Mouse (Mus musculus) heart, postnatal 25 days (tissue): ENCODE measurements around the gene Adra1d. TPM values are rescaled to one million over a fixed set of nuclear protein-coding genes. Genes with fewer than 3 reads are reported as not detected.

Experiments
- DNase-seq: peaks from one replicate; pipeline ENCODE4 v3.0.0; 2022; ENCODE audit warnings: low spot score
- intact Hi-C: fragments of 180-260 bp; cut with DNase I; formaldehyde crosslinking; loops from one replicate; pipeline ENCODE4 v1.15.1; 2025
- total RNA-seq, 2 experiments: library from RNA; stranded (reverse); gene quantifications; 2 replicates each; pipeline ENCODE4 v1.2.3; 2021

The Adra1d gene
- total RNA-seq, 2 experiments from 2014 or later = 4.2 to 5.2 TPM

DNA sequence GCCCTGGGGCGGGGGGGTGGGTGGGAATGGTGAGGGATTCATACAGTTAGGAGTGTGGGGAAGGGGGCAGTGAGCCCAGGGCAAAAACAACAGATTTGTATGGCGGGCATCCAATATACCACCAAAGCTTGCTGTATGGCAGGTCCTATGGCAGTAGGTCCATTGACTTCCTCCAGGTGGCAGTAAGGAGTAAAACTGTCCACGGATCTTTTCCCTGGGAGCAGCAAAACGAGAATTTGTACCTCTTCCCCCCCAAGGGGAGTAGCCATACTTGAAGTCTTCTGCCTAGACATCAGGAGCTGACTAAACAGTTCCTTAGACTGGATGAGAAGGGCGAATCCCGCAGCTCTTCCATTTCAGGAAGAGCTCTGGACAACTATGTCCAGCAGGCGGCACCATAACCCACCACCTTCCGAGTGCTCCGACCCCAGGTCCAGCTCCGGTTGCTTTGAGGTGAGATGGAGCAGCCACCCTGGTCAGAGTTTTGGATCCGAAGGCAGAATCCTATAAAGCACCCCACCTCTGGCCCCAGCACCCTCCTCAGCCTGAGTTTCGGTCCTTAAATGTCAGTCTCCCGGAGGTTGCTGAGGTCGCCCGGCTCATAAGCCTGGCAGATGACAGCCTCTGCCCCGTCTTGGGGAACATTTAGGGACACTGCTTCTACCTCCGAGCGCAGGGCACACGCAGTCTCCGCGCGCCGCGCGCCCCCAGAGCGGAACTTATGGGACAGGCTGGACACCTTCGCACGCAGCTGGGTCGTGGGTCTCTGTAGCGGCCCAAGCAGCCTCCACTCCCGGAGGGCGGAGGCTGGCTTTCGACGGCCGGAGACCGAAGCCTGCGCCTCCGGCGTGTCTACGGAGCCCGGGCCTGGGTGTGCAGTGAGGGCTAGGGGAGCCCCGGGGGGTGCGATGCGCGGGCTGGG lies 16.4 kb downstream of the Adra1d start:
- intact Hi-C loops = loop anchor here (1.0 to 10.0 kb wide), 4 partner anchors 127 to 399 kb away; no protein-coding TSS in a partner anchor
- DNase-seq = no peak

DNA sequence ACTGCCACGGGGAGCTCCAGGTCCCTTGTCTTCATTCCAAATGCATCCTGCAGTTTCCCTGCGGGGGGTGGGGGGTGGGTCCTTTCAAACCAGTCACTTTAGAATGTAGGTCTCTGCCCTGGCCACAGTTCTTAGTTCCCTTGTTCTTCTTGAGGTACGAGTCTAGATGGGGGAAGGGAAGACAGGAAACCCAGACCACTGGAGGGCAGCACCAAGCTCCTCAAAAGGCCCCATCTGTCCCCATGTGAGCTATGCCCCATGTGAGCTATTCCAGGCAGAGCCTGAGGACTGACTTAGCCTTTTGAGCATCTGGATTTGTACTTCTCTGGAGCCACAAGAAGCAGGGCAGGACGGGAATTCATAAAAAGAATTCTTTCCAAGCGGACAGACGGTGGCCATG lies 19.6 kb downstream of the Adra1d start:
- intact Hi-C loops = loop anchor here (10.0 kb wide), 1 partner anchor 402 kb away; no protein-coding TSS in a partner anchor
- no peak for DNase-seq

DNA sequence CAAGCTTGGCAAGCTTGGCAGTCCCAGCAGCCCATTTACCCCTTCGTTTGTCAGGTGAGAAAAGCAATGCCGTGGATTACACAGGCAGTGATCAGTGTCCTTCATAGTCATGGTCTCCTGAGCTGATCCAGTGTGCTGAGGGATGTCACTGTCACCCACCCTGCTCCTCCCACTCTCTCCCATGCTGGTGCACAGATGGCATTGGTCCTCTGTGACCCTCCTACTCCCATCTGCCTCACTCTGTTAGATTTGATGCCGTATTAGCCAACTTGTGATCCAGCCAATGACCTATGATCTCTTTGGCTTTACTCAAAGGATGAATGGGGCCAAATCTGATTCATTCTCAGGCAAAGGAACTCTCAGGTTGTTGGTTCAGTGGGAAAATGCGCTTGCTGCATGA lies 20.4 kb downstream of the Adra1d start:
- intact Hi-C loops = loop anchor here (10.0 kb wide), 1 partner anchor 403 kb away; no protein-coding TSS in a partner anchor

DNA sequence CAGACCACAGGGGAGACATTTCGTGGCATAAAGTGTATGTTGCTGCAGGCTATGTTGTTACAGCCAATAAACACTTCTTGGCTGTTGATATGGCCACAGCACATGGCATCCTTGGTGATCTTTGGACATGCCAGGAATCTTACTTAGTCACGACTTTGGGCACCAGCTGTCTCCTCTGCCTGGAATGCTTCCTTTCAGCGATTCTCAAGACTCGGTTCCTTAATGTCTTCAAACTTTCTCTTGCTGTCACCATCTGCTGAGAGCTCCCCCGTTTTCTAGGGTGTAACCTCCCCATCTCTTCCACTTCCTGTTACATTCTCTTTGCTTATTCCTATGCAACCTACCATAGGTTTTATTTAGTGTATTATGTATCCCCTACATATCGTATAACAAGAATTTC lies 22.3 kb downstream of the Adra1d start:
- intact Hi-C loops = loop anchor here (10.0 kb wide), 1 partner anchor 405 kb away; no protein-coding TSS in a partner anchor
- DNase-seq = no peak

More for the DNA sequence above, 20.4 kb downstream of the Adra1d start:
- DNase-seq = no peak

DNA sequence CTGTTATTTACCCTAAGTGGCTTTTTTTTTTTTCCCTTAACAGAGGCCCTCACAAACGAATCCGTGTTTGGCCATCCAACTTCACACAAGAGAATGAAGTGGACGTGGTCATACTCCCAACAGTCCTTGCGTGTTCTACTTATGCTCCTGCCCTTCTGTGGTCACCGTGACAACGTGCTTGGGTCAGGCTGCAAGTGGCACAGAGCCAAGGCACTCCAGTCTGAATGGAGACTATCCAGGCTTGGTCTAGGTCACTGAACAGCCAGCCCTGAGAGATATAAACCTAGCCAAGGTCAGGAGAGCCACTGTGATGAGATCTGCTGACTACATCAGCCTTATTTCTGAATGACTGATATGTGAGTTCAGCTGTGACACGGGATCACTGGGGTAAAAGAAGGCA lies 23.7 kb downstream of the Adra1d start:
- intact Hi-C loops = no loop called here
- no peak for DNase-seq

DNA sequence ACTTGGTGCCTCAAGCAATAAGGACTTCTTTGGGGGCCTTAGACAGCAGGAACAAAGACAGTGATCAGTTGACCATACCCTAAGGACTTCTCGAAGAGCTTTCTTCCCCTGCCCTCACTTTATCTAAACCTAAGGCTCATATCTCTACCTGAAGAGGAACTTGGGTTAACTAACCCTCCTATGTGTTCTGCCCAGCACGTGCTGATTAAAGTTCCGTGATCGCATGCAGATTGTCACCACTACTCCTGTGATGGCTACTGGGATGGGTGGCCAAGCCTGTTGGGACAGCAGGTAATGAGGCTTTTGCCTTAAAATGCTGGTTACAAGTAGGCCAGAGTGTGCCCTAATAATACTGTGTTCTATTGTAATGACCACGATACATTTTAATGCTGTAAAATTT lies 26.9 kb downstream of the Adra1d start:
- intact Hi-C loops = no loop called here
- DNase-seq = no peak

DNA sequence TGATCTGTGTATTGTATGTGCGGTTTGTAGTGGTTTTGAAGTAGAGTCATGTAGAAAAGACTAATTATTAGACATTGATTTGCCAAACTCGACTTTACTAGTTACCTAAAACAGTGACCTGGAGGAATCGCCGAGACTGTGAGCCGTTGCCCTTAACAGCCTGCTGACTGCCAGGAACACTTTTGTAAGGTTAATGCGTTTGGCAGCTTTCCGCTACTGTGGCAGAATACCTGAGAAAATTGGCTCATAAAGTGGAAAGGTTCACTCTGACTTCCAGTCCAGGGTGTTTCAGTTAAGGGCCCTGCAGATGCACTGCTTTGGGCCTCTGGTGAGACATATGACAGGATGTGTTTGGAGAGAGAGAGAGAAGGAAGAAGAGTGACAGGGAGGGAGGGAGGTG lies 30.8 kb downstream of the Adra1d start:
- intact Hi-C loops = no loop called here
- DNase-seq = no peak

DNA sequence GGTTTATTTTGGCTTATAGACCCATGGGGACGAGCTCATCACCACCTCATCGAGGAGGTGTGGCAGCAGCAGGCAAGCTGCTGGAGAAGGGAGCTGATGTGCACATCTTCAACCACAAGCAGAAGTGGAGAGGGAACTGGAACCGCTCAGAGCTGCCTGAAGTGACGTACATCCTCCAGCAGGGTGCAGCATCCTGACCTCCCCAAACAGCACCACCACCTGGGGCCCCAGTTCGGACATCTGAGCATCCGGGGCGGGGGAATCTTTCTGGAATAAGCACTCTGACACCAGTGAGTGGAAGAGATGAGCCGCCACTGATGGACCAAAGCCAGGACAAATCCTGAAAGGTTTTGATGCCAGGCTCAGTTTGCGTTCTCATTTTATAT lies 31.5 kb downstream of the Adra1d start:
- DNase-seq = no peak
- intact Hi-C loops = loop anchor here (1.0 kb wide), 1 partner anchor 108 kb away; no protein-coding TSS in a partner anchor

DNA sequence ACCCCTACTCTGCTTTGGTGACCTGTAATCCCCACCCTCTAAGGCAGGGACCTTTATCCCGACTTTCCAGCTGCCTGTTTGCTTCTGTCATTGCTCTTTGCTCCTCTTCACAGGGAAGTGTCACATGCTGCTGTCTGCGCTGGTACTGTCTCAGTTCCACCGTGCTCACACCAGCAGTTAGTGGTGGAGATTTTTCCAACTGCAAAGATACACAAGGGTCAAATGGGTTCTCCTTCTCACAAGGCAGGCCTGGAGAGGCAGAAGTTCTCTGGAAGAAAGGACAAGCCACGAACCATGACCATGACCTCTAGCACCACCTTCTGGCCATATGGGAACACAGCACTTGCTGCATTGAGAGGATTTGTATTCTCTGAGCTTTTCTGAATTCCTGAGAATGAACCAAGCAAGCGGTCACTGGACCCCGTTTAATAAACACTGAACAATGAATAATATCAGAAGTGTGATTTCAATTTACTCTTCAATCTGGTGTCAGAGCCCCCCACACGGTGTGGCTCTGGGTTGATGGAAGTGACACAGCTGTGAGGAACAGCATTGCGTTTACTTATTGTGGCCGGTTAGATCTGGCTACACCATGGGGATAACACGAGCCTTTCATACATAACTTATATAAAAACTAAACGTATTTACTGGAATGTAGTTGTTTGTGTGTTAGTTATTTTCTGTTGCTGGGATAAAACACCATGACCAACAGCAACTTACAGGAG lies 32.0 kb downstream of the Adra1d start:
- intact Hi-C loops = loop anchor here (1.0 kb wide), 2 partner anchors 20 to 108 kb away; no protein-coding TSS in a partner anchor
- DNase-seq = no peak

DNA sequence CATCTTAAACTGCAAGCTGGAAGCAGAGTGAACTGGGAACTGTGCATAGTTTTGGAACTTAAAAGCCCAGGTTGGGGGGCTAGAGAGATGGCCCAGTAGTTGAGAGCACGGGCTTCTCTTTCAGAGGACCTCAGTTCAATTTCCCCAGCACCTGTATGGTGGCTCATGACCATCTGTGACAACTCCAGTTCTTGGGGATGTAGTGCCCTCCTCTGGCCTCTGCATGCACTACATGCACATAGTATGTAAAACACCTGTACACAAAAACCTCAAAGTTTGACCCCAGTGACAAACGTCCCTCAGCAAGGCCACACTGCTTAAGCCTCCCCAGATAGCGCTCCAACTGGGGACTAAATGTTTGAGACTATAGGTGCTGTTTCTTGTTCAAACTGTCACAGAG lies 35.0 kb downstream of the Adra1d start:
- no peak for DNase-seq
- intact Hi-C loops = no loop called here

DNA sequence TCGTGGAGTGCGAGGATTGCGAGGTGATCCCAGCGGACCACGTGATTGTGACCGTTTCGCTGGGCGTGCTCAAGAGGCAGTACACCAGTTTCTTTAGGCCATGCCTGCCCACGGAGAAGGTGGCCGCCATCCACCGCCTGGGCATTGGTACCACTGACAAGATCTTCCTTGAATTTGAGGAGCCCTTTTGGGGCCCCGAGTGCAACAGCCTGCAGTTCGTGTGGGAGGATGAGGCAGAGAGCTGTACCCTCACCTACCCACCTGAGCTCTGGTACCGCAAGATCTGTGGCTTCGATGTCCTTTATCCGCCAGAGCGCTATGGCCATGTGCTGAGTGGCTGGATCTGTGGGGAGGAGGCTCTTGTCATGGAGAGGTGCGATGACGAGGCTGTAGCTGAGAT lies 41.3 kb downstream of the Adra1d start:
- no peak for DNase-seq
- intact Hi-C loops = no loop called here

DNA sequence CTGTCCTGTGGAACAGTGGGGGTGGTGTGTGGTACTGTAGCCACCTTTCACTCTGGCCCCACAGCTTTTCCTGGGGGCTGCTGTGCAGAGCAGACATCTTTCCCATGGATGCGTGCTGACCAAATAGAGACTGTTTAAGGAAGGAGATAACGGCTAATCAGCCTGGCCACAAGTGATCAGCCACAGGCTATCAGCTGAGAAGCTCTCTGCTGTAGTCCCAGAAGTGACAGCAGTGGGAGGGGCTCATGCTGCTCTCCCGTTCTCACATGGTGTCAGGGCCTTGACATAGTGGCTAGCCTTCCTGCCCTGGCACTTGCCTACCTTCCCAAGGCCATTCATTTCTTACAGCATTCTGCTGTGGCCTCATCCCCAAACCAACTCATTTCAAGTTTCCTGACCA lies 43.3 kb downstream of the Adra1d start:
- intact Hi-C loops = loop anchor here (10.0 kb wide), 2 partner anchors 234 to 334 kb away; partner anchors contain the start of genes Cdc25b, Cenpb and Spef1

DNA sequence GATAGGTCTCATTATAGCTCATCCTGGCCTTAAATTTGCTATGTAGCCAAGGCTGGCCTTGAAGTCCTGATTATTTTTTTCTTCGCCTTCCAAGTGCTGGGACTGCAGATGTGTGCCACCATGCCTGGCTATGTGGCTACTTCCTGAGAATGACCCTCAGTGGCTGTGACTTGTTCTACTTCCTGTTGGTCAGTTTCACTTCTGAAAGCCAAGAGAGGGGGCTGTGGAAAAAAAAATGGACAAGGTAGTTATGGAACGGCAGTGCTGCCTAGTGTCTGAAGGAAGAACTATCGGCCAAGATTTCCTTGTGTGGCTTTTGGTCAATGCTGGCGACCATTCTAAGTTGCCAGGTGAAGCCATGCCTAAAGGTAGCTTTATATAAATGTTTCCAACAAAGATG lies 44.5 kb downstream of the Adra1d start:
- no peak for DNase-seq
- intact Hi-C loops = loop anchor here (10.0 kb wide), 2 partner anchors 233 to 333 kb away; partner anchors contain the start of genes Cdc25b, Cenpb and Spef1

More for the DNA sequence above, 43.3 kb downstream of the Adra1d start:
- DNase-seq = no peak

DNA sequence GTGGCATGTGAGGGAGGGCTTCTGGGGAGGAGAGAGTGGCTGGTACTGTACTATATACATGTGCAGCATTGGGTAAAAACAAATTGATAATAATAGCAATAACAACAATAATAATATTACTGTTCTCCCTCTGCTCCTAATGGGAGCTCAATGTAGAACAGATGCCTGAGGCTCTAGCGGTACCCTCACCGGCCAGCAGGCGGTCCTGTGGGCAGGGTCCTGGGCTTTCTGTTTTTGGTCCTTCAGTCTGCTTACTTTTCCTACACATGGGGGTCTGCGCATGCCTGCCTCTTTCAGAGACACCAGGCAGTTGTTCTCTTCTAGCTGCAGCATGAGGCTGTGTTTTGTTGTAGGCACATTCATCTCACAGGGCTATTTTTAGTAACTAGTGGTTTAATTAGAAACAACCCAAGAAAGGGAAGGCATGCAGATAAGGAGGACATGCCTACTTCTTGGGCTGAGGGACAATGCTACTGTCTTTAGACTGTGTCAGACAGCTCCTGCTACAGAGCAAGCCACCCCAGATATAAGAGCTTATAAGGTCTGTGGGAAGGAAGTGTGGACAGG lies 47.9 kb downstream of the Adra1d start:
- no peak for DNase-seq
- intact Hi-C loops = loop anchor here (5.0 to 10.0 kb wide), 3 partner anchors 162 to 329 kb away; partner anchors contain the start of genes Cdc25b, Cenpb, Rnf24 and Spef1

DNA sequence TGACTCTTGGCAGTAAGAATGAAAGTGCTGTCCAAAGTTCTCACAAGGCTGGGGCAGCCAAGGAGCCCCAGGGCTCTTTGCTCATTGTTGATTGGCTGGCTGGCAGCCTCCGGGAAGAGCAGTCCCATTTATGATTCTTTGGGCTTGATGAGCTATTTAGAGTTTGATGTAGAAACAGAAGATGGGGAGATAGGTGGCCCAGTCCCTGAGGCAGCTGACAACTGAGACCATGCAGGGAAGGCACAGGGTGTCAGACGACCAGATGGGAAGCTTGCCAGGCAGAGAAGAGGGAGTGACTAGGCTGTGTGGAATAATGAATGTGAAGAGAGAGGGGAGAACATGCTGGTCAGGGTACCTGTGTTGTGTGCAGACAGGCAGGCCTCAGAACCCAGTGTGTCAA lies 48.6 kb downstream of the Adra1d start:
- no peak for DNase-seq
- intact Hi-C loops = loop anchor here (5.0 to 10.0 kb wide), 3 partner anchors 161 to 329 kb away; partner anchors contain the start of genes Cdc25b, Cenpb, Rnf24 and Spef1

DNA sequence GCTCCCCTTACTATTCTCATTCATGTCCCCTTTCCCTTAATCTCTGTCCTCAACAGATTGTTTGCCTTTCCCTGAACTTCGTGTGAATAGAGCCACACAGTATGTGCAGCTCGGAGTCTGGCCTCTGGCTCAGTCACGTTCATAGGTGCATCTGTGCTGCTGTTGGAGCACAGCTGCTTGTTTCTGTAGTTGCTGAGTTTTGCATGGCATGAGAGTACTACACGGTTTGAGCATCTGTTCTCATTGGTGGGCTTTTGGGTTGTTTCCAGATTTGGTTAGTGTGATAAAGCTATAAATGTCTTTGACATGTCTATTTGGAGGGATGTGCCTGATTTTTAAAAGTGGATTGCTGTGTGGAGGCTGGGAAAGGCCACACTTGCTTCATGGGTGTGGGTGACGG lies 51.6 kb downstream of the Adra1d start:
- no peak for DNase-seq
- intact Hi-C loops = loop anchor here (1.0 to 10.0 kb wide), 6 partner anchors 19 to 326 kb away; partner anchors contain the start of genes Cdc25b, Cenpb, Rnf24 and Spef1

DNA sequence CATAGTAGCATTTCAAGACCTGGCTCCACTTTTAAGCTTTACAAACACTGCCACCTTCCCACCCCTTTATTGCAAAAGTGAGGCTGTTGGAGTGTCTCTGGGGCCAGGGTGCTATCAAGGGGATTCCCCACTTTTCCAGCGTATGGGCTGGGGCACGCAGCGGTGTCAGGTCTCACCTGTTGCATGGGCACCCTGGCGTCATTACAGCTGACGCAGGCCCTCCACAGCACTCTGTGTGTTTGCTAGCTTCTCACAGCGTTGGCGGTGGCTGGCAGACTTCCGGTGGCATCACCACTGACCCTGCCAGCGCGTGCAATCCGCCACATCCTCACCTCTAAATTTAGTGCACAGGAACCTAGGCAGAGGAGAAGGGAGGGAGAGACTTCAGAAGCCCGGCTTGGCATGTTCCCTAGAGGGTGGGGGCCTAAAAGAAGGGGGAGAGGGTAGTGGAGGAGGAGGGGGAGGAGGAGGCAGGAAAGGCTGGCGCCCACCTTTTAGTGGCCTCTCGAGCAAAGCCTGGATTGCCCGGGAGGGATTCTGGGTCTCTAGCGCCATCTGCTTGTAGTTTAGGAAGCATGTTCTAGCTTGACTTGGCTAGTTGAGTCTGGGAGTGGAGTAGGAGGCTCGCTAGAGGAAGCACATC lies 52.3 kb downstream of the Adra1d start:
- intact Hi-C loops = loop anchor here (1.0 to 10.0 kb wide), 6 partner anchors 20 to 325 kb away; partner anchors contain the start of genes Cdc25b, Cenpb, Rnf24 and Spef1
- DNase-seq = peak; percentile 37

DNA sequence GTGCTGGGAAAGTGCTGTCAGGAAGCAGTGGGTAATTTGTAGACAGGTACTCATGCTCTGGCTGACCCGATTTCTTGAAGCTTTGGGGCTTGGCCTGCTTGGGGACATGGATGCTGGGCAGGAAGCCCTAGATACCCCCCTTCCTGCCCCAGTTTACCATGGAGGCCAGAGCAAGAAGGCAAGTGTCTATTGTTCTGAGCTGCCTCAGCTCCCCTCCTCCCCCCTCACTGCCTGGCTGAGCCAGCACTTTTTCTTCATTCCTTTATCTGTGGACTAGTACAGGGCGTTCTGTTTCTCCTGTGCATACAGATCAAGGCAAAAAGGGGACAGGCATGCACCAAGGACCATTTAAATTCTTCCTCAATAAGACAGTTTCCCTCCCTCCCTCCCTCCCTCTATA lies 53.6 kb downstream of the Adra1d start:
- intact Hi-C loops = no loop called here
- no peak for DNase-seq

DNA sequence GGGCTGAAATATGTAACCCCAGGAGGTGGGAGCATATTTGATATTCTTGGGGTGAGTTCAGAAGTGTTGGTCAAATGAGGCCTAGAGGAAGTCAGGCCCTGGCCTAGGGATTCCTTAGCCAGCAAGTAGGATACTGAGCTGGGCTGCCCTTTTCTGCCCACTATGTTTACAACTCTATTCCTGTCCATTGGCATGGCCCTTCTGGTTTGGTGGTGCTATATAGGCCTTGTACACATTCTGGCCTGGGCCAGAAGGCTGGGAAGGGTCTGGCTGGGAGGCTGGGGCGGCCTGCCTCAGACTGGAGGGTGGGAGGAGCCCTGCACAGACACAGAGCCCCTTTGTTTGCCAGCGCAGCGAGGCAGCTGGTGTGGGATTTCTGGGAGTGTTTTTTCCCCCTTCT lies 55.7 kb downstream of the Adra1d start:
- DNase-seq = no peak
- intact Hi-C loops = no loop called here
